Mouse (Mus musculus) G1E (cell line): ENCODE data around the gene Alyref2.

Experiments used
- CTCF ChIP-seq: IDR thresholded peaks from 2 replicates; pipeline ENCODE4 v1.5.1; 2012; ENCODE audit warnings: low read depth, low read length, inconsistent platforms, mixed read lengths
- GATA1 ChIP-seq: IDR thresholded peaks from 2 replicates; pipeline ENCODE4 v1.6.1; 2012; ENCODE audit warnings: borderline replicate concordance, low read length, inconsistent platforms, mixed read lengths
- GATA2 ChIP-seq: IDR thresholded peaks from 2 replicates; pipeline ENCODE4 v1.6.1; 2012; ENCODE audit warnings: low read depth, low read length, inconsistent platforms, borderline replicate concordance
- POLR2AphosphoS5 ChIP-seq: IDR thresholded peaks from 2 replicates; pipeline ENCODE4 v1.6.1; 2012; ENCODE audit warnings: low read depth, low read length, inconsistent platforms; ENCODE audit not compliant: insufficient replicate concordance
- TAL1 ChIP-seq: conservative IDR thresholded peaks from 2 replicates; pipeline ENCODE4 v1.6.1; 2012; ENCODE audit warnings: low read depth, low read length, inconsistent platforms, mixed read lengths

DNA sequence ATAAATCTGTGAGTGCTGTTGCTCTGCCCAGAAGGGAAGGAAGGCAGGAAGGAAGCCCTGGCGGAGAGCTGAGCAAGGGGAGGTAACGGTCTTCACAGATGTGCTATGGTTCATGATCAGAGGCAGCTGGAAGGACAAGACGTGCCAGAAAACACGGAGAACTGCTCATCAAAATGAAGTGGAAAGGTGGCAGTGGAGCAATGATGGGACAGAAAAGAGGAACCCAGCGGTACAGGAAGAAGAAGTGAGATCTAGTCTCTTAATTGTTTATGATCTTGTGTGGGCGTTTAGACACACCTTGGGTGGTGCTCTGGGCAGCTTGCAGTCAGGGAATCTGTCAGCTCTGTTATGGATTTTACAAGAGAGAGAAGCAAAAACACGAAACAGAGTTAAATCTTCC, 48.0 kb downstream of the Alyref2 start:
- TF ChIP-seq CTCF (no peak), GATA1 (no peak), POLR2AphosphoS5 (no peak), TAL1 (no peak), GATA2 (no peak)
